8 mouse cellular contexts compared by ENCODE assay signal in genomic region chr5:91038547-91038946, GRCm38 (mm10). TPM values are rescaled to one million over a fixed set of nuclear protein-coding genes. Genes with fewer than 3 reads are reported as not detected.
A peak's percentile ranks its signal among the peaks of the same experiment; 100 is the strongest.
DNase-seq lines count a peak whose midpoint lies in the region; TF ChIP-seq lines count a peak whose summit lies in the region.
"Had no signal": no experiment of that assay in that cellular context is flagged by ENCODE, and none has a peak within 500 bp of the region (broad histone marks: within the 10 kb centered on the region; RNA-seq: fewer than 3 reads in every experiment).

No protein-coding gene starts in this region.

- no peak overlapping the region for H3K4me3 ChIP-seq in kidney, adult 2 months (ENCODE audit: insufficient read depth, low read depth, low read length)
- H3K4me3 ChIP-seq: neural tube, embryonic 13.5 days had no signal

- WGBS in kidney, adult 2 months = 7% methylated on average over 2 of the region's 2 CpGs

- no peak for TF ChIP-seq POLR2A in kidney, adult 2 months (IDR thresholded peaks at IDR 0.05; ENCODE audit: low read depth, low read length)

- H3K27ac ChIP-seq in kidney, adult 2 months (ENCODE audit: insufficient read depth, low read depth, low read length) = no peak overlapping the region
- H3K27ac ChIP-seq: neural tube, embryonic 13.5 days had no signal

- no peaks in the 10 kb centered on the region for H3K4me1 ChIP-seq in kidney, adult 2 months (ENCODE audit: control insufficient read depth, insufficient read depth, low read length)
- H3K4me1 ChIP-seq: neural tube, embryonic 13.5 days had no signal

- DNase-seq in right cerebral cortex, adult 2 months (ENCODE audit: low spot score in 2 of 2) = peak; percentile 2 to 6
- no peak for DNase-seq in right cerebral cortex, postnatal 14 days
- peak; percentile 2 for DNase-seq in cerebellum, adult 9-10 months
- DNase-seq in kidney, adult 2 months = peak; percentile 25
- DNase-seq in lung, postnatal 14 days = peak; percentile 44
- DNase-seq in urinary bladder, postnatal 4 days (ENCODE audit: low spot score in 2 of 2) = peak; percentile 69 to 70
- no peak for DNase-seq in adipocyte (ENCODE audit: low spot score)

- no peaks in the 10 kb centered on the region for H3K27me3 ChIP-seq in kidney, adult 2 months (replicated peaks; ENCODE audit: control insufficient read depth, insufficient read depth, low read length)
- H3K27me3 ChIP-seq: neural tube, embryonic 13.5 days had no signal

- no peaks in the 10 kb centered on the region for H3K36me3 ChIP-seq in kidney, adult 2 months (ENCODE audit: control insufficient read depth, insufficient read depth, low read length)
- H3K36me3 ChIP-seq: neural tube, embryonic 13.5 days had no signal

- peak; percentile 47 for TF ChIP-seq CTCF in kidney, adult 2 months (conservative IDR thresholded peaks at IDR 0.05; ENCODE audit: insufficient read depth, insufficient read length, low read depth, low read length)

RNA-seq across cellular contexts. Expression of gene Epgn, which starts 11.3 kb away (rescaled TPM):
- not detected in 2 replicates for polyA plus RNA-seq in kidney, adult 2 months (2012; rRNA removed)

RNA-seq across cellular contexts. Expression of gene Ereg, which starts 35.9 kb away (rescaled TPM):
- polyA plus RNA-seq in kidney, adult 2 months (2012; rRNA removed) = 0.03 TPM in 1 of 2 replicates, not detected in the other
- polyA plus RNA-seq: neural tube, embryonic 13.5 days had no signal

Comparison
In these comparisons a context has a peak if more than half of its experiments do, and no peak if none do; other contexts are left out.
1. DNase-seq: peak in right cerebral cortex, adult 2 months (2 of 2), cerebellum, adult 9-10 months (single experiment), kidney, adult 2 months (single experiment), lung, postnatal 14 days (single experiment) and urinary bladder, postnatal 4 days (2 of 2); none in right cerebral cortex, postnatal 14 days (single experiment) and adipocyte (single experiment).